Mouse (Mus musculus) lung, adult 18-20 months (tissue): Measurements from ENCODE around the gene Gm31571.
"Not testable (repeated sequence)": the region's sequence is repeated elsewhere in the genome, so short reads cannot be mapped to it uniquely, and the experiment has no call there.

Experiments used
- DNase-seq, 2 experiments: peaks; one replicate each; pipeline ENCODE4 v3.0.0; 2022; ENCODE audit warnings: mixed read lengths in 2 of 2

Gene Gm31571

GRCm38 (mm10) chrY:22051253-22051652, at the start of gene Gm31571:
TSS of gene Gm31571 (minus strand) at chrY:22051353.
- DNase-seq = not testable (repeated sequence)
